Mouse (Mus musculus) heart, adult 8-10 months (tissue): ENCODE data around the gene Fermt1. TPM values are rescaled to one million over a fixed set of nuclear protein-coding genes. Genes with fewer than 3 reads are reported as not detected.

Experiments used
- DNase-seq: peaks from one replicate; pipeline ENCODE4 v3.0.0; 2022; ENCODE audit warnings: low spot score
- total RNA-seq, 4 experiments: library from RNA; stranded (reverse); gene quantifications; 2 replicates each; pipeline ENCODE4 v1.2.4; 2022

The Fermt1 gene
- total RNA-seq, 4 experiments from 2014 or later, result not detected

DNA sequence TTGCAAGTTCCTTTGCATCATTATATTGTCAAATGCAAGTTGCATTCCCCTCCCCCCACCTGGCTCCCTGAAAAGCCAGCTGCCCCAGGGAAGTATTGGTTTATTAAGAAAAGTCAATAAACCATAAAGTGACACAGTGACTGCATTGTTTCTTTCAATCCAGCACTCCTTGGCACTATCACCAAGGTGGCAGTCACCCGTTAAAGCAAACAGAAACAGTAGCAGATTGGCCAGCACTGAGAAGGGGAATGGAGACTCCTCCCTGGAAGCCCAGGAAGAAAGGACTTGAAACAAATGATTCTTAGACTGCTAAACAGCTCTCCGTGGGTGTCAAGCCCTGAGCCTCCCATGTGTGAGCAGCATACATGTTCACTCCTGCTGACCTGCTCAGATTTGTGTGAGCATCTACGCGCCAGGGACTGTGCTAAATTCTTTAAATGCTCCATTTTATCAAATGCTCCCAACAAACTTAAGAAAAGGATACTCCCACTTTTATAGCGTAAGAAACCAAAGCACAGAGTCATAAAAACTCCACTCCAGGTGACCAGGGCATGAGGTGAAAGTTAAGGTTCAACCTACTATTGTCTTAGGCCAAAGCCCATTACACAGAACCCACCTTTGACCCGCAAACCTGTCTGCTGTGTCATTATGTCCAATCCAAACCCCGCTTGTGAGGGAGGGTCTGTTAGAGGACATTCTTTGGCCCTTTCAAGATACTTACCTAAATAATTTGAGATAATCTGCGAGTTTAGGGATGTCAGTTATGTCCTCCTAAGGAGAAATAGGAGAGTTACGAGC lies 23.4 kb downstream of the Fermt1 start:
- DNase-seq, result no peak

DNA sequence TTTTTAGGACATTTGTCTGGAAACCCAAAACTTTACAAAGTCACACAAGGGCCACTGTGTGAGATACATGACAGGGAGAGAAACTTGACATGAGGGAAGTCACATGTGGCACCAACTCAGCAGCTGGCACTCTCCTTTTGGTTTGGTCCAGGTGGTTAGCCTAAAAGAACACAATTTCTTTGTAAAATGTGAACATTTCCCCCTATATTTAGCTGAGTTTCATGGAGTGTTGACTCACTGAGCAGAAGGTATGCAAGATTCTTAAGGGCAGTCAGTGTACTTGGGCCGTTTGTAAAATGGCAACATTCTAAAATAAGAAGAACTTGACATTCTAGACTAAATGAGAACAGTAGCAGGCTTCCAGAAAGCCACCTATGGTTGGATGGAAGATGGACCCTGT lies 30.9 kb downstream of the Fermt1 start:
- DNase-seq, result no peak

DNA sequence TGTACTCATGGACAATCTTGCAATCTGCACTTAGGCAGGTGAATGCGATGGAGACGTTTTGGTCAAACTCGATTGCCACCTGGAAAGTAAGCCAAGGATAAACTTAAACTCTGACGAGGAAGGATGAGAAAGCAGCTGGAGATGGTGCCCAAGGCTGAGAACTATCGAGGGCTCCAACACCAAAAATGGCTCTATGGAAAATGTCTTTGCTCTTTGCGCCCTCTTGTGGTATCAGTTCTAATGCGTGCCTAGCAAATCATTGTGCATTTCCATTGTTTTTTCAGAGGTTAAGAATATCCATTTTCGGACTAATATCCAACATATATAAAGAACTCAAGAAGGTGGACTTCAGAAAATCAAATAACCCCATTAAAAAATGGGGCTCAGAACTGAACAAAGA lies 38.9 kb downstream of the Fermt1 start:
- peak; percentile 24 for DNase-seq

DNA sequence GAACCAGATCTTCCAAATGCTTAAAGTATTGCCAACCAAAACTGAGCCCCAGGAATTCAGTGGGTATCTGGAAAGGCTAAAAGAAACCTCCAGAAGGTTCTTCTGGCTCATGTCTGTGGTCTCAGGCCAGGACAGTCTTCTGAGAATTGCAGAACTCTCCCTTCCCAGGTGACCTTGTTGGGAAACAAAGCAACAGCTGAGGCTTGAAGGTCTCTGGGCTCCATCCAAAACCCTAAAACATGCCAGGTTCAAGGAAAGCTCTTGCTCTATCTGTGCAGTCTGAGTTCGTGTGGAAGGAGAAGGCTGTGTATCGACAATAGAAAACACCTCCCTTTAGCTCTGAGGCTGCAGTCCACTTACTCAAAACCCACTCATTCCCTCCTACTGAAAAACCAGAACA lies 40.7 kb downstream of the Fermt1 start:
- DNase-seq, result no peak

DNA sequence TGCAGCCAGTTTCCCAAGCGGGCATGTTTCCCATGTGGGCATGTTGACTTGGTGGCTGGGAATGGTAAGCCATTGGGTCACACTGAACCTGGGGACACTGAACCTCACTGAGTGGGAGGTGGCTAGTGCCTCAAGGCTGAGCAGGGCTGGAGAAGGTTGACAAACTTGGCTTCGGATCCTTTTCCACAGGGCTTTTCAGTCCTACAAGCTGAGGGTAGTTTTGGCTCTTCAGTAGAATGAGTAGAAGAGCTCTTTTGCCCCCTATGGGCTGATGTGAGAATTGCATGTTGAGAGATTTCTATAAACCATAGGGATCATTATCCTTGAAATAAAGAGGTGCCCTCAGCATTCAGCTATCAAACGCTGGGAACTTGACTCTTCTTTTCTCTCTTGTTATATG lies 42.2 kb downstream of the Fermt1 start:
- peak; percentile 45 for DNase-seq

DNA sequence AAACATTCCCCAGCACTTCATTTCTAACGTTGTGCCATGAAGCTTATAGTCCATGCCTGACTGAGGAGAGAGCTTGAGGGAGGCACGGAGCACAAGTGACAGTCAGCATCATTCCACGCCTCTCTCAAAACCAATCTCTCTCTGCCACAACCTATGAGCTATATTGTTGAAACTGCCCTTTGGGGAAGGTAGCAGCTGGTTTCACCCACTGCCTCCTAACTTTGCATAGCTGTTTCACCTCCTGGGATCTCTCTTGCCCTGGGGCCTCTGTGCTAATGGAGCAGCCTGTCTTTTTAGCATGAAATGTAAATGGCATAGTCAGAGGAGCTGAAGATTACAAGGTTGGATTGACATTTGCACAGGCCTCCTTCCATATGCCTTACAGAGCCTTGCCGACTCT lies 43.6 kb downstream of the Fermt1 start:
- no peak for DNase-seq

DNA sequence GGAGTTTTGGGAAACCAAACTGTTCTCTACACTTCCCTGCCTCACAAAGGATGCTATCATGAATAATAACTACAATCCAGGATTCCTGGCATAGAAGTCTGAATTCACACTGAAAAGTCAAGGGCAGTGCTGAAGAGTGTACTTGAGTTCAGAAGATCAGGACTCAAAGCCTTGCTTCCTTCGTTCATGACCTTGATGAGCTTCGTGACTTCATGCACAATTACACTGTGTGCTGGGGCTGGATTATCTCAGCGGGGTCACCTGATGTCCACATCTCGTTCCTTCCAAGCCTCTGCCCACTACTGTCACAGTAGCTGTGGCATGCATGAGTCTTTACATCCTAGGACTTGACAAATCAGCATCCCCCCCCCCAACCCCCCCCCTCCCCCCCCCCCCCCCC lies 44.1 kb downstream of the Fermt1 start:
- no peak for DNase-seq

DNA sequence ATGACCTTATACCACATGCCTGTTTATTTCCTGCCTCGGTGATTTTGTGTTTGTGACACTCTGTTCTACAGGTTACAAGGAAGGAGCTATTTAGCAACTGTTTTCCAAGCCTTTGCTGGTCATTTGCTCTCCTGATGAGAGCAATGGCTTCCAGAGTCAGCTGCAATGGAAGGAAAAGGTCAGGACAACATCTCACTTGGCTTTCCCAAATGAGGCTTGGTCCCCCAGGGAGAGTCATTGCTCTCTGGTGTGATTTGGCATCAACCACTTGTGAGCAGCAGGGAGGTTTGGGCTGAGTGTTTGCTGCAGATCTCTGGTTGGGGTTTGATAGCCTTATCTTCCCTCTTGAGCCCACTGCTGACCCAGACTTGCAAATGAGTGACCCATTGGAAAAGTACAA lies 45.1 kb downstream of the Fermt1 start:
- DNase-seq, result no peak

DNA sequence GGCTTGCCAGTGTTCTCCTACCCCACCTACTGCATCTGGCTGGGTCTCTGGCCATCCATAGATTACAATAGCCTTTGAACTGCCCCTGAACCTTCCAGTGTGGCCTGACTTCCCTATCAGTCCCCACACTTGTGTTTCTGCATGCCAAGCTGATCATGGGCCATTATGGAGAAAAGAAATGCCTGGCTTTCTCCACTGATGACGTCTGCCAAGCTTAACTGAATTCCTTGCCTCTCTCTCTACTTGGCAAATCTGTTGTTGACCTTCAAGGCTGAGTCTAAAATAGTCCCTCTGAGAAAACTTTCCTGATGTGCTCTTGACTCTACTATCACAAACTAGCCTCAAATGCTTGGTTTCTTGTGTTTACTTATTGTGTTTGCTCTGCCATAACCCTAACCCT lies 47.5 kb downstream of the Fermt1 start:
- DNase-seq, result no peak

DNA sequence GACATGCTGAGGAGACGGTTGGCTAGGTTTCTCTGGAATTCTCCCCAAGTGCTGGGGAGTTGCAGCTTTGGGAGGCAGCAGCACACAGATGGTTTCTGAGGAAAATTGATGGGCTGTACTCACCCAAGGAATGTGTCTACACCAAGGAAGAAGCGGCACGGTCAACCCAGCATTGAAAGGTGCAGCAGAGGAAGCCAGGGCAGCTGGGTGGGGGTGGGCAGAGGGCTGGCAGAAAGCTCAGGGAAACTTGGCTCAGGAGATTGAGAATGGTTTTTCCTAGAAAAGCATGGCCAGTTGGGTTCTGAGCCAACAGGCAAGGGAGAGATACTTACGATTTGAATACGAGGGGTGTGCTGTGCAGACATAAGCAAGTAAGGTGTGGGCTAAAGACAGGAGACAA lies 51.9 kb downstream of the Fermt1 start:
- DNase-seq, result no peak

DNA sequence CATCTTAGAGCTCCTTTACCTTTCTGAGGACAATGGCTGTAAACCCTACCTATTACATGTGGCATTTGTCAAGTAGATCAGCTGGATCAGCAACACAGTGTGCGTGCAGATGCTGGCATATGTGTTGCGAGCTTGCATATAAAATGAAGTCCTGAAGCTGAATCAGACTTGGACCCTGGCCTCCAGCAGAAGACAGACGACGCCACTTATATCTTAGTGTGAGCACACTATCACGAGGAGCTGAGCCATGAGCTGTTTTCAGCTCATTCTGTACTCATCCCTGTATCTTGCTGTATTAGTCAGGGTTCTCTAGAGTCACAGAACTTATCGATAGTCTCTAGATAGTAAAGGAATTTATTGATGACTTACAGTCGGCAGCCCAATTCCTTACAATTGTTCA lies 60.4 kb downstream of the Fermt1 start:
- no peak for DNase-seq

DNA sequence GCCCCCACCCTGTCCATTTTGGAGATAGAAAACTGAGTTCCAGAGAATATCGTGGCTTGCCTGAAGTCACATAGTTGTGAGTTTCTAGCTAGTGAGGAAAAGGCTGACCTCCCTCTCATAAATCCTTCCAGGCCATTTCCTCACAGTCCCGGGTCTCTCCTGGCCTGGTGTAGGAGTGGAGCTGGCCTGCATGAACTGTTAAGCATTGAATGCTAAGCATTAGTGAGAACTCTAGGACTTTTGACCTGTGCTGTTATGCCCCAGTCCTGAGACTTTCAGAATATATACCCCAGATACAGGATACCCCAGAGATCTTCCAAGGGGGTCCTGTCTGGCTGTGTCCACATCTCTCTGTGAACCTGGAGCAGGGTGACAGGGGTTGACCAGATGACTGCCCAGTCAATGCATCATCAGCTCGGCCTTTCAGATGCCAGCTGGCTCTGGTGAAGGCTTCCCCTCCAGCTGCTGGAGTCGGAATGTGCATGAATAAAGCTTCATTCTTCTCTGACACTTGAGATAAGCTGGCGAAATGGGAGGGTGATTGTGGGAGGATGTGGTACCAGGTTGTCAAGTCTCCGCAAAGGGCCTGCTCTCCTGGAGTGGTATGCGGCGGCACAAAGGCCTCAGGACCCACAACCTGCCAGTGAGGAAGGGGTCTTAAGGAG lies 61.3 kb downstream of the Fermt1 start:
- DNase-seq, result no peak

DNA sequence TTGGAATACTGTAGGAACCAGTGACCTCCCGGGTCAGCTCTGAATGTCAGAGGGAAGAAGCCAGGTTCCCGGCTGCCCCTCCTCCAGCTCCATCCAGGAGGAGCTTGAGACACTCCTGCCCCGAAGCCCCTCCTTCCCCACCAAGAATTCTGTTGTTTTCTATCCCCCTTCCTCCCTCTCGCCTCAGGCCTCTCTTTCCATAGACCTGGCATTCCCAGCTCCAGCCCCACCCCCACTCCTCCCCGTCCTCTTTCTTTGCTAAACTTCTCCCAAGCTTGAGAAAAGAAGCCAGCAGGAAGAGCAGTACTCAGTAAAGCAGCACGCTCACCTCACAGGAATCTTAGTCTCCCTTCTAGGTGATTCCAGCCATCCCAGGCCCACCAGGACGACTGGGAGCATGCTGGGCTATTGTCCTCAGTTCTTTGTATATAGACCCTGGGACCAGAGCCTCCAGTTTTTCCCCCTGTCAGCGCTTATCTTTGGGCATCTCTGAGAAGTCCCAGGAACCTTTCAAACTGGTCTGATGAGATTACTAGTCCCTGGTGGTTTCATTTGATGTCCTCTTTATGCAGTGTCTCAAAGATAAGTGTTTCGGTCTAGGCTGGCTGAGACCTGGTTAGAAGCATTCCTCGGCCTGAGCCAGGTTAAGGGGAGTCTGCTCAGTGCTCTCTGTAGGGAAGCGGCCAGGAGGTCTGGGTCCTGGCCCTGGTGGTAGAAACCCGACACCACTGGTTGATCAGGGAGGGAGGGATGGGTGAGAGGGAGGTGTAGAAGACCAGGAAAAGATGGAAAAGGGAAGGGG lies 64.7 kb downstream of the Fermt1 start, which contains the start of gene Lrrn4:
Gene Lrrn4 (minus strand): TSS at position 48 of the 802 bp plus-strand sequence.
- DNase-seq, result no peak

DNA sequence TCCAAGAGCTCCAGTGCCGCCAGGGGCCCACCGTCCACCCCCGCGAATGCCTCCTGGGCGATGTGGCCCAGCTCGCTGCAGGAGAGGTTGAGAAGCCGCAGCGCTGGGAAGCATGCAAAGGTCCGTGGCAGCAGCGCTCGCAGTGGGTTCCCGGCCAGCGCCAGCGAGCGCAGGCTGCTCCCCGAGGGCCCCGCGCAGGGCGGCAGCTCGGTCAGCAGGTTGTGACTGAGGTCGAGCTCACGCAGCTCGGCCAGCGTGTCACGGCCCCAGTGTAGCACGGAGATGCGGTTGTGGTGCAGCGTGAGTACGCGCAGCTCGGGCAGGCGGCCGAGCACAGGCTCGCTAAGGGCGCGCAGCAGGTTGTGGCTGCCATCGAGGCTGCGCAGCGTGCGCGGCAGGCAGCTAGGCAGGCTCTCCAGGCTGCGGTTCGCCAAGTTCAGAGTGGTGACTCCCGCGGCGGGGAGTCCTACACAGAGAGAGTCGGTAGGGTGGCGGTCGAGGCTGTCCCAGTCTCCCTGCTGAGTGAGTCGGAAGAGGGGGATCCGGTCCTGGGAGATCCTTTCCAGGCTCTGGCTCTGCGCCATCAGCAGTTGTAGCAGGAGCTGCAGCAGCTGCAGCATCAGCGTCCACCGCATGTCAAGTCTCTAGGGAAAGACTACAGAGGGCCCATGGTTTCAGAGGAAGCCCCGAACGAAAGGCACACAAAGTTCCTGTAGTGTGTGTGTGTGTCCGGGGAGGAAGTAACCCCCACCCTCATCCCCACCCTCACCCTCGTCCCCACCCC lies 66.3 kb downstream of the Fermt1 start:
- DNase-seq, result no peak

DNA sequence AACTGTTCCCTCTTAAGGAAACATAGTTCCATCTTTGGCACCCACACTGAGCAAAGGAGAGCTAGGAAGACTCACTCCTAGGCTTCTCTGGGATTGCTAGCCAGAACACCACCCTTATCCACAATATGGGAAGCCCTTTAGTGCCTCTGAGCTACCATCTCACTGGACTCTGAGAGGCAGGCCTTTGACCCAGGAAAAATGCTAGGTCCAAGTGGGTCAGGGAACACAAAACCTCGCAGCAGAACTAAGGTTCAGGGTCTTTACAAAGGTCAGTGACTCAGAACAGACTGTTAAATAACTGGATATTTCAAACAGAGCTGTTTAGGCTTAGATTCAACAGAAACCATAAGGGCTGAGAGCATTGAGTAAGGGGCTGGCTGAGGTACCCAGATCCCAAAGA lies 68.7 kb downstream of the Fermt1 start:
- no peak for DNase-seq

DNA sequence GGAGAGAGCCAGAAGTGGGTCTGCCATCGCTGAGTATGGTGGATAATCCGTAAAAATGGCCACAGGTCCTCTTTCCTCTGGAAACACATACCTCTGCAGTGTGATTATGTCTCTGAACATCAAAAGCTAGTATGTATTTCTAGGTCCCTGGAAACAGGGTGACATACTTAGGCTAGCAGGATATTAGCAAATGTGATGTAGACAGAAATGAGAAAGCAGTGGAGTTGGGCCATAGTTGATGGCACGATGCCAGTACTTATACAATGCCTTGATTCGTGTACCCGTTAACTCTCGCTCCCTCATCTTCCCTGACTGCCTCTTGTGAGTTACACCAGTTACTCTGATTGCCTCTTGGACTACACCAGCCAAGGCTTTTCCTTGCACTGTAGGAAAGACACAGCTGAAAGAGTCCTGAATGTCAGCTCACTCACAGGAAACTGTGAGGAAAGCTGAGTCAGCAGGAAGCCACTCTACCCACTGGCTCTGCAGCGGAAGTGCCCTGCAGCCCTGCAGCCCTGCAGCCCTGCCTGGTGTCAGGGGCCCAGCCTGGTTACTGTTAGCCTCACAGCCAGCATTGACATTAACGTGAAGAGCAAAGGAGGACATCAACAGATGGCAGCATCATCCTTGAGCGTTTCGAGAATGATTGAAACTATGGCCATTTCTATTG lies 71.9 kb downstream of the Fermt1 start:
- DNase-seq, result no peak

DNA sequence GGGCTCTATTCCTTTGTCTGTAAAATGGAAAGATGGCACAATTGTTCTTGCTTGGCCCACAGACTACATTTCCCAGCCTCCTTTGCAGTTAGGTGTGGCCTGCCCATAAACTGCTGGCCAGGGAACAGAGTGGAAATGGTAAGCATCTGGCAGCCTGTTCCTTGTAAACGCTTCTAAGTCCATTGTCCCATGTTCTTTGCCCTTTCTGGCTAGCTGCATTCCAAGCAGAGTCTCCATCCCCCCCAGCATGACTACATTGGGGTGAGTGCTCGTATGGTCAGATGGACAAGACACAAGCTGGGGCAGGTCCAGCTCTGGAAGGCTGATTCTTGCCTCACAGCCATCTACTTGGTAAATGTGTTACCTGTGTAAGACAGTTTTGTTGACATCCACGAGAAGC lies 74.0 kb downstream of the Fermt1 start:
- no peak for DNase-seq

DNA sequence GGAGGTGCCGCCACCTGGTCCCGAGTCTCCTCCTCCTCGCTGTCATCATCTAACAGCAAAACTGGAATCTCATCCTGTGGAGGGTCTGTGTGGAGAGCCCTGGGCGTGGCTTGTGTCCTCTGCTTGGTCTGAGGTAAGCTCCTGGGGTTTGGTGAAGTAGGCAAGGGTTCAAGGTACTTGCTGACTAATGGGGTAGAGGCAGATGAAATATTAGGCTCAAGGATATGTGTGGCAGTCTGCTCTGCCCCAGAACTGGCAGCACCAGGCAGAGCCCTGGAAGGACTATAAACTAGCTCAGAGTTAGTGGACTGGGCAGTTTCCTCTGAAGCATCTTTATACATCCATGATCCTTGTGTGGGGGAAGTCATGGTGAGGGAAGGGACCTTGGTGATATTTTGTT lies 75.4 kb downstream of the Fermt1 start:
- no peak for DNase-seq

DNA sequence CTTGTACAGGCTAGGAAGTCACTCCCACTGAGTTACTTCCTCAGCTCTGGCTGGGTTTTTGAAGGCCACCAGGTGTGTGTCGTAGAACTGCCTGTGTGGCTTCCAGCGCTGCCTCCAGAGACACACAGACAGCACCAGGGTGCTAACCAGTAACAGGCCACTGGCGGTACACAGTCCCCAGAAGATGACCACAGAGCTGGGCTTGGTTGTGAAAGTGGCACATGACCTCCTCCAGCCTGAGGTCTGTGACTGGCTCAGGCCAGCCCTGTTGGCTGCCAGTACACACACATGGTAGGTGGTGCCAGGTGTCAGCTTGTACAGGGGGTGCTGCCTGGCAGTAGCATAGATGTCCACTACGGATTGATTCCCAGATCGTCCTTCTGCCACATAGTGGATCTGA lies 76.0 kb downstream of the Fermt1 start:
- no peak for DNase-seq

DNA sequence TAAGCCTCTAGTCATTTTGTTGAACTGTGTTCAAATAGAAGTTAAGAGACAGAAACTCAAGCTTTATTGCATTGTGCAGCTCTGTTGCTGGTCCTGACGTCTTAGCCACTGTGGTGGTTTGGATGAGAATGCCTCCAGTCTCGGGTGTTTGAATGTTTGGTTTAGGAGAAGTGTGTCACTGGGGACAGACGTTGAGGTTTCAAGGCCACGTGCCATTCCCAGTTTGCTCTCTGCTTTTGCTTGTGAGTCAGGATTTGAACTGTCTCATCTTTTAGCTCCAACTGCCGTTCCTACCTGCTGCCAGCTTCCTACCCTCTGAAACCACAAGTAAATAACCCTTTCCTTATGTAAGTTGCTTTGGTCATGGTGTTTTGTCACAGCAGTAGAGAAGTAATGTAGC lies 78.2 kb downstream of the Fermt1 start:
- no peak for DNase-seq

DNA sequence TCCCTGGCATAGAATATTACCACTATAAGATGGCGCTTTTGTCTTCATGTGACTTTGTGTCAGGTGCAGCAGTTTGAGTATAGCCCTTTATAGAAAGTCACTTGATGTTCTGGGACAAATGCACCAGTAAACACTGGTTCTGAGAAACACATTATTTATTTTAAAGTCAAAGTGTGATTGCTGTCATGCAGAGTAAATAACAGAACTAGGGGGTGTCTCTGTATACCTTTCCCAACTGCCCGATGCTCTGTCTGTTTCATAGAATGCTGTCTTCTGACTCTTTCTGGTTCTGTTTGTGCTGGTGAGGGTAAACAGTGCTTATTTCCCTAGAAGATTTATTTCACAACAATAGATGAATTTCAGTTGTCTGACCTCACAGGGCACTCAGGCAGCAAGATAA lies 82.4 kb downstream of the Fermt1 start:
- no peak for DNase-seq
